10 mouse cellular contexts compared by ENCODE assay signal in the genomic region with DNA sequence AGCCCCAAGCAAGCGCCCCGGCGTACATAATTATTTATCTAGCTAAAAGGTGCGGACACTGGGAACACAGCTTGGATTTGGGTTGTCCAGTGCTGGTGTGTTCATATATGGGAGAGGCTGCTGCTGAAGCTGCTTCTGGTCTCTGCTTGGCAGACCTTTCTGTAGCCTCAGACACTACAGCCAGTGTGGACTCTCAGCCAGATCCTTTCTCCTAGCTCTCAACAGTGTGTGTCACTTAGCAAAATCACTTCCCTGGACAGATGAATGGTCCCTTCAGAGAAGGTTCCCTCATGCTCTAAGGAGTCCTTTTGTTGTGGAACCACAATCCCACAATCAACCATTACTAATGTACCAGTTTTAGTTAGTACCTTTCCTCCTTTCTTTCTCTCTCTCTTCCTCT. TPM values are rescaled to one million over a fixed set of nuclear protein-coding genes. Genes with fewer than 3 reads are reported as not detected.
DNase-seq lines count a peak whose midpoint lies in the region; ATAC-seq lines count a peak whose summit lies in the region.
"Had no signal": no experiment of that assay in that cellular context is flagged by ENCODE, and none has a peak within 500 bp of the region (broad histone marks: within the 10 kb centered on the region; RNA-seq: fewer than 3 reads in every experiment).

No protein-coding gene starts in this region.

- H3K4me1 ChIP-seq in hindbrain, embryonic 11.5 days (replicated peaks; ENCODE audit: control insufficient read depth, insufficient read depth, low read length): peaks cover 2% of the 10 kb centered on the region; the same call in 1 of the 2 replicates
- peaks cover 9% of the 10 kb centered on the region for H3K4me1 ChIP-seq in hindbrain, embryonic 13.5 days (replicated peaks)
- H3K4me1 ChIP-seq in forebrain, embryonic 10.5 days: peaks cover 19% of the 10 kb centered on the region
- no peaks in the 10 kb centered on the region for H3K4me1 ChIP-seq in hindbrain, embryonic 15.5 days (replicated peaks)
- peaks cover 2% of the 10 kb centered on the region; the same call in 1 of the 2 replicates for H3K4me1 ChIP-seq in midbrain, embryonic 16.5 days (ENCODE audit: control insufficient read depth, insufficient read depth, low read length)
- H3K4me1 ChIP-seq: stomach, embryonic 15.5 days had no signal

- peaks cover 14% of the 10 kb centered on the region; the same call in 1 of the 2 replicates for H3K27me3 ChIP-seq in hindbrain, embryonic 11.5 days (ENCODE audit: control insufficient read depth, insufficient read depth, low read length)
- peaks cover 83% of the 10 kb centered on the region for H3K27me3 ChIP-seq in hindbrain, embryonic 13.5 days
- peaks cover 95% of the 10 kb centered on the region for H3K27me3 ChIP-seq in forebrain, embryonic 10.5 days (ENCODE audit: poor library complexity, severe bottlenecking)
- peaks cover 47% of the 10 kb centered on the region for H3K27me3 ChIP-seq in hindbrain, embryonic 15.5 days
- H3K27me3 ChIP-seq in midbrain, embryonic 16.5 days (ENCODE audit: control insufficient read depth, insufficient read depth, low read depth, low read length): peaks cover 52% of the 10 kb centered on the region

- no peak overlapping the region for H3K4me3 ChIP-seq in hindbrain, embryonic 11.5 days (ENCODE audit: low read depth, low read length)
- H3K4me3 ChIP-seq in hindbrain, embryonic 13.5 days: no peak overlapping the region
- no peak overlapping the region for H3K4me3 ChIP-seq in forebrain, embryonic 10.5 days
- no peak overlapping the region for H3K4me3 ChIP-seq in hindbrain, embryonic 15.5 days
- H3K4me3 ChIP-seq in midbrain, embryonic 16.5 days (ENCODE audit: low read depth, low read length): no peak overlapping the region
- H3K4me3 ChIP-seq: layer of hippocampus, adult 2 months; neural tube, embryonic 13.5 days; stomach, embryonic 15.5 days had no signal

- WGBS in hindbrain, embryonic 11.5 days: 52% methylated on average over 4 of the region's 4 CpGs
- 26% methylated on average over 4 of the region's 4 CpGs for WGBS in hindbrain, embryonic 13.5 days
- 61% methylated on average over 4 of the region's 4 CpGs for WGBS in forebrain, embryonic 10.5 days
- WGBS in hindbrain, embryonic 15.5 days: 17% methylated on average over 4 of the region's 4 CpGs
- WGBS in midbrain, embryonic 16.5 days: 41% methylated on average over 4 of the region's 4 CpGs

- no peak overlapping the region for H3K4me2 ChIP-seq in hindbrain, embryonic 11.5 days (replicated peaks; ENCODE audit: low read depth, low read length)
- H3K4me2 ChIP-seq in hindbrain, embryonic 13.5 days: no peak overlapping the region
- no peak overlapping the region for H3K4me2 ChIP-seq in hindbrain, embryonic 15.5 days
- no peak overlapping the region for H3K4me2 ChIP-seq in midbrain, embryonic 16.5 days (ENCODE audit: low read length)
- H3K4me2 ChIP-seq: neural tube, embryonic 13.5 days; stomach, embryonic 15.5 days had no signal

- peak; percentile 61; the same call in 1 of the 2 replicates for ATAC-seq in hindbrain, embryonic 11.5 days (ENCODE audit: low FRiP score)
- ATAC-seq in hindbrain, embryonic 13.5 days (ENCODE audit: low FRiP score): no peak
- ATAC-seq in hindbrain, embryonic 15.5 days (ENCODE audit: low FRiP score, low read depth): peak; percentile 23; the same call in 1 of the 2 replicates
- 0 out of 2 replicates have a peak, but pooled peaks have one; percentile 39 for ATAC-seq in midbrain, embryonic 16.5 days

- H3K9ac ChIP-seq in hindbrain, embryonic 11.5 days (ENCODE audit: low read depth, low read length): no peak overlapping the region
- H3K9ac ChIP-seq in hindbrain, embryonic 13.5 days: no peak overlapping the region
- 0 out of 2 replicates have a peak overlapping the region, but pooled peaks have one; percentile 1 for H3K9ac ChIP-seq in hindbrain, embryonic 15.5 days
- no peak overlapping the region for H3K9ac ChIP-seq in midbrain, embryonic 16.5 days (ENCODE audit: low read depth, low read length)
- H3K9ac ChIP-seq: neural tube, embryonic 13.5 days; stomach, embryonic 15.5 days had no signal

- no peaks in the 10 kb centered on the region for H3K9me3 ChIP-seq in hindbrain, embryonic 11.5 days (ENCODE audit: control insufficient read depth, low read length)
- H3K9me3 ChIP-seq in hindbrain, embryonic 13.5 days: no peaks in the 10 kb centered on the region
- H3K9me3 ChIP-seq in forebrain, embryonic 10.5 days: no peaks in the 10 kb centered on the region
- no peaks in the 10 kb centered on the region for H3K9me3 ChIP-seq in hindbrain, embryonic 15.5 days
- no peaks in the 10 kb centered on the region for H3K9me3 ChIP-seq in midbrain, embryonic 16.5 days (replicated peaks; ENCODE audit: control insufficient read depth, low read length, poor library complexity, severe bottlenecking)
- H3K9me3 ChIP-seq: neural tube, embryonic 13.5 days; stomach, embryonic 15.5 days had no signal

- DNase-seq in hindbrain, embryonic 11.5 days (ENCODE audit: low spot score): peak; percentile 32
- no peak for DNase-seq in forebrain, embryonic 10.5 days (ENCODE audit: extremely low spot score, low spot score)
- no peak for DNase-seq in kidney, postnatal 4 days
- no peak for DNase-seq in kidney, adult 8-10 months

- no peaks in the 10 kb centered on the region for H3K36me3 ChIP-seq in hindbrain, embryonic 11.5 days (ENCODE audit: control insufficient read depth, insufficient read depth, low read length)
- H3K36me3 ChIP-seq in hindbrain, embryonic 13.5 days: no peaks in the 10 kb centered on the region
- no peaks in the 10 kb centered on the region for H3K36me3 ChIP-seq in forebrain, embryonic 10.5 days (replicated peaks)
- no peaks in the 10 kb centered on the region for H3K36me3 ChIP-seq in hindbrain, embryonic 15.5 days
- H3K36me3 ChIP-seq in midbrain, embryonic 16.5 days (ENCODE audit: control insufficient read depth, insufficient read depth, low read length): no peaks in the 10 kb centered on the region
- H3K36me3 ChIP-seq: neural tube, embryonic 13.5 days; stomach, embryonic 15.5 days had no signal

- H3K27ac ChIP-seq in hindbrain, embryonic 11.5 days (ENCODE audit: low read depth, low read length): no peak overlapping the region
- H3K27ac ChIP-seq in hindbrain, embryonic 13.5 days: no peak overlapping the region
- peak overlapping the region; percentile 75 for H3K27ac ChIP-seq in forebrain, embryonic 10.5 days
- no peak overlapping the region for H3K27ac ChIP-seq in hindbrain, embryonic 15.5 days (replicated peaks)
- no peak overlapping the region for H3K27ac ChIP-seq in midbrain, embryonic 16.5 days (ENCODE audit: low read length)
- H3K27ac ChIP-seq: layer of hippocampus, adult 2 months; neural tube, embryonic 13.5 days; stomach, embryonic 15.5 days had no signal

RNA-seq across cellular contexts. Expression of a gene that starts 21.5 kb away (rescaled TPM):
- polyA plus RNA-seq in hindbrain, embryonic 11.5 days (2014; fragmentation: Nextera tagmentation; extraction: Ambion mirVana): 1.2 and 1.3 TPM in 2 replicates
- 0.79 and 1.3 TPM in 2 replicates for polyA plus RNA-seq in hindbrain, embryonic 13.5 days (2015; fragmentation: Nextera tagmentation; extraction: Ambion mirVana)
- 0.76 and 0.87 TPM in 2 replicates for polyA plus RNA-seq in forebrain, embryonic 10.5 days (2016; fragmentation: Nextera tagmentation; extraction: Ambion mirVana)
- 0.68 and 0.71 TPM in 2 replicates for polyA plus RNA-seq in hindbrain, embryonic 15.5 days (2015; fragmentation: Nextera tagmentation; extraction: Ambion mirVana)
- polyA plus RNA-seq in midbrain, embryonic 16.5 days (2015; fragmentation: Nextera tagmentation; extraction: Ambion mirVana): 0.38 and 0.73 TPM in 2 replicates

RNA-seq across cellular contexts. Expression of a gene that starts 30.8 kb away (rescaled TPM):
- polyA plus RNA-seq in hindbrain, embryonic 11.5 days (2014; fragmentation: Nextera tagmentation; extraction: Ambion mirVana): 4.5 and 4.7 TPM in 2 replicates
- 3.5 and 4.7 TPM in 2 replicates for polyA plus RNA-seq in hindbrain, embryonic 13.5 days (2015; fragmentation: Nextera tagmentation; extraction: Ambion mirVana)
- polyA plus RNA-seq in forebrain, embryonic 10.5 days (2016; fragmentation: Nextera tagmentation; extraction: Ambion mirVana): 1.8 and 2.4 TPM in 2 replicates
- polyA plus RNA-seq in hindbrain, embryonic 15.5 days (2015; fragmentation: Nextera tagmentation; extraction: Ambion mirVana): 2.9 and 3.9 TPM in 2 replicates
- polyA plus RNA-seq in midbrain, embryonic 16.5 days (2015; fragmentation: Nextera tagmentation; extraction: Ambion mirVana): 3.1 and 3.8 TPM in 2 replicates
